Mouse (Mus musculus) frontal cortex, postnatal 36 days (tissue): ENCODE results near the gene Il1rl1.

Experiments used
- DNase-seq, 2 experiments: peaks; one replicate each; pipeline ENCODE4 v3.0.0; 2022; ENCODE audit warnings: low spot score in 2 of 2

Il1rl1 gene

GRCm38 (mm10) chr1:40437340-40437739, 8.0 kb downstream of the Il1rl1 start:
- DNase-seq = no peak

- no peak for DNase-seq
These were observed 10.1 kb downstream of the Il1rl1 start for GRCm38 (mm10) chr1:40439504-40439903.

GRCm38 (mm10) chr1:40444800-40445199, 15.4 kb downstream of the Il1rl1 start:
- DNase-seq = peak; percentile 15 to 22

GRCm38 (mm10) chr1:40465477-40466430, 36.4 kb downstream of the Il1rl1 start, which contains the start of gene Il18r1:
Gene Il18r1 (plus strand): TSS chr1:40465552.
- DNase-seq = no peak

- no peak for DNase-seq
These were observed 37.9 kb downstream of the Il1rl1 start for GRCm38 (mm10) chr1:40467306-40467705.

GRCm38 (mm10) chr1:40468805-40469204, 39.4 kb downstream of the Il1rl1 start:
- no peak for DNase-seq

GRCm38 (mm10) chr1:40469900-40470299, 40.5 kb downstream of the Il1rl1 start:
- no peak for DNase-seq

GRCm38 (mm10) chr1:40472401-40472800, 43.0 kb downstream of the Il1rl1 start:
- DNase-seq = no peak

GRCm38 (mm10) chr1:40473640-40474039, 44.3 kb downstream of the Il1rl1 start:
- no peak for DNase-seq

- no peak for DNase-seq
These were observed 45.0 kb downstream of the Il1rl1 start for GRCm38 (mm10) chr1:40474336-40474735.

GRCm38 (mm10) chr1:40475697-40476096, 46.3 kb downstream of the Il1rl1 start:
- DNase-seq = no peak

- DNase-seq = no peak
These were observed 47.4 kb downstream of the Il1rl1 start for GRCm38 (mm10) chr1:40476756-40477155.

GRCm38 (mm10) chr1:40479505-40479923, 50.1 kb downstream of the Il1rl1 start:
- DNase-seq = no peak

GRCm38 (mm10) chr1:40494594-40494993, 65.2 kb downstream of the Il1rl1 start:
- no peak for DNase-seq

GRCm38 (mm10) chr1:40499708-40500107, 70.3 kb downstream of the Il1rl1 start:
- no peak for DNase-seq

GRCm38 (mm10) chr1:40501126-40501525, 71.8 kb downstream of the Il1rl1 start:
- no peak for DNase-seq

- DNase-seq = peak in 1 of 2 experiments; percentile 2
These were observed 72.4 kb downstream of the Il1rl1 start for GRCm38 (mm10) chr1:40501546-40502398.

- no peak for DNase-seq
These were observed 75.2 kb downstream of the Il1rl1 start for GRCm38 (mm10) chr1:40504548-40504947.
